Mouse (Mus musculus) myocyte (in vitro differentiated cells): Measurements from ENCODE around the gene Casz1. TPM values are rescaled to one million over a fixed set of nuclear protein-coding genes. Genes with fewer than 3 reads are reported as not detected.

Source experiments
- H3K27me3 ChIP-seq: one replicate; pipeline ENCODE4 v1.6.1; 2011; ENCODE audit not compliant: control insufficient read depth, insufficient read depth, insufficient read length
- H3K36me3 ChIP-seq: one replicate; pipeline ENCODE4 v1.6.1; 2011; ENCODE audit not compliant: control insufficient read depth, insufficient read depth
- H3K4me2 ChIP-seq: one replicate; pipeline ENCODE4 v1.6.1; 2011; ENCODE audit warnings: low read depth, control low read depth
- H3K4me3 ChIP-seq: one replicate; pipeline ENCODE4 v1.5.1; 2011; ENCODE audit warnings: mild to moderate bottlenecking, control low read depth, moderate library complexity
- H3K79me2 ChIP-seq: one replicate; pipeline ENCODE4 v1.6.1; 2011; ENCODE audit not compliant: control insufficient read depth, insufficient read depth
- H3ac ChIP-seq: one replicate; pipeline ENCODE4 v1.6.1; 2011; ENCODE audit not compliant: control insufficient read depth, insufficient read length
- CEBPB ChIP-seq: IDR thresholded peaks from 2 replicates; pipeline ENCODE4 v1.6.1; 2011; ENCODE audit warnings: mild to moderate bottlenecking, moderate library complexity; ENCODE audit not compliant: poor library complexity, insufficient read depth, severe bottlenecking
- E2F4 ChIP-seq: IDR thresholded peaks from one replicate; pipeline ENCODE4 v1.6.1; 2011; ENCODE audit warnings: mild to moderate bottlenecking, control low read depth, moderate library complexity; ENCODE audit not compliant: insufficient read depth
- MAX ChIP-seq: IDR thresholded peaks from one replicate; pipeline ENCODE4 v1.6.1; 2011; ENCODE audit warnings: low read depth, mild to moderate bottlenecking, control low read depth
- MYOD1 ChIP-seq, 3 experiments: IDR thresholded peaks; one replicate each; pipeline ENCODE4 v1.6.1; 2011; ENCODE audit warnings: control low read depth in 2 of 3, low read depth in 2 of 3, mild to moderate bottlenecking in 2 of 3, moderate library complexity in 1 of 3; ENCODE audit not compliant: insufficient read length in 2 of 3, control insufficient read depth in 1 of 3
- MYOG ChIP-seq, 3 experiments: IDR thresholded peaks; one replicate each; pipeline ENCODE4 v1.6.1; 2011; ENCODE audit warnings: control low read depth in 2 of 3, low read depth in 2 of 3, mild to moderate bottlenecking in 2 of 3; ENCODE audit not compliant: insufficient read length in 2 of 3, control insufficient read depth in 1 of 3, insufficient read depth in 1 of 3
- POLR2A ChIP-seq: IDR thresholded peaks from one replicate; pipeline ENCODE4 v1.6.1; 2011; ENCODE audit warnings: low read depth, mild to moderate bottlenecking, control low read depth, moderate library complexity; ENCODE audit not compliant: insufficient read length
- POLR2AphosphoS2 ChIP-seq: IDR thresholded peaks from one replicate; pipeline ENCODE4 v1.6.1; 2011; ENCODE audit warnings: low read depth, control low read depth; ENCODE audit not compliant: insufficient read length
- REST ChIP-seq: IDR thresholded peaks from one replicate; pipeline ENCODE4 v1.6.1; 2011; ENCODE audit warnings: mild to moderate bottlenecking, control low read depth, moderate library complexity; ENCODE audit not compliant: insufficient read depth, insufficient read length
- SRF ChIP-seq: IDR thresholded peaks from one replicate; pipeline ENCODE4 v1.6.1; 2011; ENCODE audit warnings: low read depth; ENCODE audit not compliant: control insufficient read depth, insufficient read length
- TCF12 ChIP-seq: IDR thresholded peaks from one replicate; pipeline ENCODE4 v1.6.1; 2011; ENCODE audit warnings: mild to moderate bottlenecking, control low read depth; ENCODE audit not compliant: poor library complexity, insufficient read depth, severe bottlenecking
- TCF3 ChIP-seq: IDR thresholded peaks from one replicate; pipeline ENCODE4 v1.6.1; 2011; ENCODE audit warnings: low read depth, control low read depth; ENCODE audit not compliant: insufficient read length
- USF1 ChIP-seq: IDR thresholded peaks from one replicate; pipeline ENCODE4 v1.6.1; 2011; ENCODE audit warnings: low read depth, mild to moderate bottlenecking, control low read depth, moderate library complexity
- polyA plus RNA-seq: library from polyadenylated mRNA; unstranded; fragments of >200 nt; fragmentation: generic; extraction: Trizol; gene quantifications from one replicate; pipeline ENCODE4 v1.2.1, GENCODE M21; 2012; ENCODE audit warnings: missing spikeins

Gene Casz1
- polyA plus RNA-seq, 1 experiment = 11.1 TPM

GRCm38 (mm10) chr4:148836391-148836790 is 32.2 kb downstream of the Casz1 start:
- Histone ChIP-seq H3K27me3 (peaks cover 4% of the 10 kb centered on the region), H3K4me3 (no peak overlapping the region), H3K4me2 (no peak overlapping the region), H3K36me3 (no peaks in the 10 kb centered on the region), H3ac (no peak overlapping the region), H3K79me2 (no peaks in the 10 kb centered on the region)
- no peak for TF ChIP-seq POLR2A
- no peak for TF ChIP-seq E2F4
- no peak for TF ChIP-seq CEBPB
- no peak for TF ChIP-seq USF1
- TF ChIP-seq POLR2AphosphoS2 = no peak
- TF ChIP-seq TCF12 = no peak
- TF ChIP-seq MAX = no peak
- no peak for TF ChIP-seq REST
- TF ChIP-seq MYOD1 (IDR thresholded peaks at IDR 0.05; ENCODE audit: control insufficient read depth in 1 of 3, insufficient read length in 2 of 3, low read depth in 2 of 3) = no peak
- no peak for TF ChIP-seq MYOG (IDR thresholded peaks at IDR 0.05; ENCODE audit: control insufficient read depth in 1 of 3, insufficient read depth in 1 of 3, insufficient read length in 2 of 3, low read depth in 2 of 3)
- no peak for TF ChIP-seq TCF3
- no peak for TF ChIP-seq SRF

GRCm38 (mm10) chr4:148837046-148837445 is 32.8 kb downstream of the Casz1 start:
- TF ChIP-seq REST = no peak
- TF ChIP-seq SRF = no peak
- no peak for TF ChIP-seq TCF3
- TF ChIP-seq CEBPB = no peak
- no peak for TF ChIP-seq MYOD1 (IDR thresholded peaks at IDR 0.05; ENCODE audit: control insufficient read depth in 1 of 3, insufficient read length in 2 of 3, low read depth in 2 of 3)
- no peak for TF ChIP-seq MYOG (IDR thresholded peaks at IDR 0.05; ENCODE audit: control insufficient read depth in 1 of 3, insufficient read depth in 1 of 3, insufficient read length in 2 of 3, low read depth in 2 of 3)
- no peak for TF ChIP-seq TCF12
- TF ChIP-seq E2F4 = no peak
- TF ChIP-seq MAX = no peak
- TF ChIP-seq USF1 = no peak
- no peak for TF ChIP-seq POLR2AphosphoS2
- no peak for TF ChIP-seq POLR2A
- Histone ChIP-seq H3K4me2 (no peak overlapping the region), H3K36me3 (no peaks in the 10 kb centered on the region), H3K4me3 (no peak overlapping the region), H3K79me2 (no peaks in the 10 kb centered on the region), H3K27me3 (peaks cover 6% of the 10 kb centered on the region), H3ac (no peak overlapping the region)

DNA sequence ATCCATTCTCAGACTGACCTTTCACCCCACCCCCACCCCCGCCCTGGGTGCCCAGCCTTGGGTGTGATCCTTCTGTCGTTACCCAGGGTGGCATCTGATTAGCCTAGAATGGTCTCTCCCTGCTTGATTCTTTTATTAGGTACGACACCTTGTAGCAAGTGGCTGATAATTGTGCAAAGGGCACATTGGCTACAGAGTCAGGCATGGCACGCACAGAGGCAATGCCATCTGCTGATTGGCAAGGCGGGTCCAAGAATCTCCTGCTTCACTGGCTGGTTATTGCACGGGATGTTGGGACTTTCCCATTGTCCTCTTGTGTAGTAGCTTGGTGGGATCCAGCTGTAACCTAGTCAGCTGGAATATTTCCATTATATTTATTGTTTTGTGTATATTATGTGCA is 33.4 kb downstream of the Casz1 start:
- Histone ChIP-seq H3ac (no peak overlapping the region), H3K4me2 (no peak overlapping the region), H3K4me3 (no peak overlapping the region), H3K36me3 (no peaks in the 10 kb centered on the region), H3K27me3 (peaks cover 12% of the 10 kb centered on the region), H3K79me2 (no peaks in the 10 kb centered on the region)
- no peak for TF ChIP-seq REST
- no peak for TF ChIP-seq MAX
- TF ChIP-seq SRF = no peak
- TF ChIP-seq TCF12 = no peak
- TF ChIP-seq TCF3 = no peak
- no peak for TF ChIP-seq USF1
- no peak for TF ChIP-seq POLR2AphosphoS2
- no peak for TF ChIP-seq MYOD1 (IDR thresholded peaks at IDR 0.05; ENCODE audit: control insufficient read depth in 1 of 3, insufficient read length in 2 of 3, low read depth in 2 of 3)
- no peak for TF ChIP-seq MYOG (IDR thresholded peaks at IDR 0.05; ENCODE audit: control insufficient read depth in 1 of 3, insufficient read depth in 1 of 3, insufficient read length in 2 of 3, low read depth in 2 of 3)
- TF ChIP-seq E2F4 = no peak
- no peak for TF ChIP-seq POLR2A
- TF ChIP-seq CEBPB = no peak

GRCm38 (mm10) chr4:148842302-148842701 is 38.1 kb downstream of the Casz1 start:
- Histone ChIP-seq H3K4me2 (no peak overlapping the region), H3ac (no peak overlapping the region), H3K4me3 (no peak overlapping the region), H3K79me2 (no peaks in the 10 kb centered on the region), H3K27me3 (peaks cover 48% of the 10 kb centered on the region), H3K36me3 (no peaks in the 10 kb centered on the region)
- TF ChIP-seq MYOD1 (IDR thresholded peaks at IDR 0.05; ENCODE audit: control insufficient read depth in 1 of 3, insufficient read length in 2 of 3, low read depth in 2 of 3) (peak in 1 of 3 experiments; percentile 11), MAX (no peak), TCF12 (no peak), TCF3 (no peak)

DNA sequence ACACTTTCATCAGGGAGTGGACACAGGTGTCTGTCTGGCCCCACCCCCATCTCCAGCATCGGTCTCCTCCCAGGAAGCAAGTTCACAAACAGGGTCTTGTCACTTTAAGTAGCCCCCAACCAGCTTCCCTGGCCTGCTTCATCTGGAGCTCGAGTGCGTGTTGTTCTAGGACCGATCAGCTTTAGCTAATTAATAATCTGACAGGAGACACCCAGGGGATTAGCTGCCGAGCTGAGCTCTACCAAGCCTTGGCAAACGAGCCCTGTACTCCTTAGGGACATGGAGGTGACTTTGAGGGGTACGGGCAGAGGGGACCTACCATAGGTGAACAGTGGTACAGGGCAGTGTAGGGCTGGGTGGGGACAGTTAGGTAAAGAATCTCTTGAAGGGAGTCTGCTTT is 40.7 kb downstream of the Casz1 start:
- no peaks in the 10 kb centered on the region for H3K79me2 ChIP-seq
- H3K4me3 ChIP-seq = no peak overlapping the region
- H3K27me3 ChIP-seq = peaks cover 48% of the 10 kb centered on the region
- no peaks in the 10 kb centered on the region for H3K36me3 ChIP-seq
- TF ChIP-seq MYOD1 (IDR thresholded peaks at IDR 0.05; ENCODE audit: control insufficient read depth in 1 of 3, insufficient read length in 2 of 3, low read depth in 2 of 3) (no peak), SRF (no peak), POLR2A (no peak), CEBPB (no peak), POLR2AphosphoS2 (no peak), MYOG (IDR thresholded peaks at IDR 0.05; ENCODE audit: control insufficient read depth in 1 of 3, insufficient read depth in 1 of 3, insufficient read length in 2 of 3, low read depth in 2 of 3) (no peak), TCF3 (no peak), USF1 (no peak), E2F4 (no peak), TCF12 (no peak), REST (no peak)
- H3K4me2 ChIP-seq = no peak overlapping the region
- no peak overlapping the region for H3ac ChIP-seq
